Mouse (Mus musculus) thymus, postnatal 10 days (tissue): ENCODE results near the gene Adamts13.

ENCODE experiments used
- DNase-seq, 2 experiments: peaks; one replicate each; pipeline ENCODE4 v3.0.0; 2021; ENCODE audit warnings: low spot score in 2 of 2

The Adamts13 gene

GRCm38 (mm10) chr2:26973116-26973515 lies at the start of gene Adamts13:
Gene Adamts13, plus strand, starts transcription at chr2:26973416.
- no peak for DNase-seq

- DNase-seq = no peak
Measured at GRCm38 (mm10) chr2:26927745-26928476, 45.3 kb upstream of the Adamts13 start.

- peak; percentile 70 to 84 for DNase-seq
Measured at GRCm38 (mm10) chr2:26930390-26930789, 42.8 kb upstream of the Adamts13 start.

GRCm38 (mm10) chr2:26932473-26933303 lies 40.5 kb upstream of the Adamts13 start:
- peak; percentile 28 to 58 for DNase-seq

GRCm38 (mm10) chr2:26933304-26934055 lies 39.7 kb upstream of the Adamts13 start, which contains the start of the genes Surf4 and Stkld1:
Gene Surf4, minus strand, starts transcription at chr2:26933928.
Gene Stkld1, plus strand, starts transcription at chr2:26934047.
- DNase-seq = peak; percentile 94

GRCm38 (mm10) chr2:26935286-26935685 lies 37.9 kb upstream of the Adamts13 start:
- peak; percentile 25 to 36 for DNase-seq

GRCm38 (mm10) chr2:26936425-26936824 lies 36.8 kb upstream of the Adamts13 start:
- peak; percentile 58 to 60 for DNase-seq

- no peak for DNase-seq
Measured at GRCm38 (mm10) chr2:26941539-26941938, 31.7 kb upstream of the Adamts13 start.

- DNase-seq = no peak
Measured at GRCm38 (mm10) chr2:26943253-26943652, 30.0 kb upstream of the Adamts13 start.

- DNase-seq = no peak
Measured at GRCm38 (mm10) chr2:26950411-26950810, 22.8 kb upstream of the Adamts13 start.

- DNase-seq = no peak
Measured at GRCm38 (mm10) chr2:26951346-26951905, 21.8 kb upstream of the Adamts13 start.

GRCm38 (mm10) chr2:26952193-26952592 lies 21.0 kb upstream of the Adamts13 start:
- no peak for DNase-seq

GRCm38 (mm10) chr2:26952866-26953265 lies 20.4 kb upstream of the Adamts13 start:
- no peak for DNase-seq

GRCm38 (mm10) chr2:26954735-26955395 lies 18.4 kb upstream of the Adamts13 start:
- peak; percentile 33 to 45 for DNase-seq

GRCm38 (mm10) chr2:26956811-26957487 lies 16.3 kb upstream of the Adamts13 start:
- no peak for DNase-seq

- DNase-seq = no peak
Measured at GRCm38 (mm10) chr2:26957488-26957859, 15.7 kb upstream of the Adamts13 start.

GRCm38 (mm10) chr2:26960756-26961155 lies 12.5 kb upstream of the Adamts13 start:
- no peak for DNase-seq

- DNase-seq = peak; percentile 89 to 93
Measured at GRCm38 (mm10) chr2:26963923-26964723, 9.1 kb upstream of the Adamts13 start, which contains the start of gene Rexo4. Gene Rexo4, minus strand, starts transcription at chr2:26964386.

- DNase-seq = no peak
Measured at GRCm38 (mm10) chr2:26964724-26965370, 8.4 kb upstream of the Adamts13 start.
